Mouse (Mus musculus) limb, embryonic 11.5 days (tissue): ENCODE data around the gene Ltc4s. TPM values are rescaled to one million over a fixed set of nuclear protein-coding genes. Genes with fewer than 3 reads are reported as not detected.
A peak's percentile ranks its signal among the peaks of the same experiment; 100 is the strongest.

Experiments
- ATAC-seq: fragments of 200-750 bp; cut with Nextera tagmentation; 2 replicates; pipeline ENCODE4 v1.8.0; 2017; ENCODE audit warnings: low read depth; ENCODE audit not compliant: insufficient number of reproducible peaks, low FRiP score, low TSS enrichment
- DNase-seq: peaks from one replicate; pipeline ENCODE4 v3.0.0-alpha.2; 2015; ENCODE audit warnings: low spot score
- H3K27ac ChIP-seq: fragments of 300-500 bp; sonication (generic); replicated peaks from 2 replicates; pipeline ENCODE4 v1.5.1; 2014; ENCODE audit warnings: low read depth, mild to moderate bottlenecking, low read length
- H3K27me3 ChIP-seq: fragments of 300-500 bp; sonication (generic); 2 replicates; pipeline ENCODE4 v1.6.1; 2014; ENCODE audit warnings: mild to moderate bottlenecking, low read length, mixed read lengths; ENCODE audit not compliant: control insufficient read depth, insufficient read depth
- H3K36me3 ChIP-seq: fragments of 300-500 bp; sonication (generic); 2 replicates; pipeline ENCODE4 v1.6.1; 2014; ENCODE audit warnings: mild to moderate bottlenecking, low read length, moderate library complexity, mixed read lengths; ENCODE audit not compliant: control insufficient read depth, insufficient read depth
- H3K4me1 ChIP-seq: fragments of 300-500 bp; sonication (generic); 2 replicates; pipeline ENCODE4 v1.6.1; 2014; ENCODE audit warnings: low read length, mixed read lengths; ENCODE audit not compliant: control insufficient read depth, insufficient read depth
- H3K4me2 ChIP-seq: fragments of 300-500 bp; sonication (generic); 2 replicates; pipeline ENCODE4 v1.6.1; 2014; ENCODE audit warnings: low read depth, mild to moderate bottlenecking, moderate library complexity; ENCODE audit not compliant: severe bottlenecking
- H3K4me3 ChIP-seq: fragments of 300-500 bp; sonication (generic); 2 replicates; pipeline ENCODE4 v1.5.1; 2014; ENCODE audit warnings: low read depth, low read length
- H3K9ac ChIP-seq: fragments of 300-500 bp; sonication (generic); 2 replicates; pipeline ENCODE4 v1.6.1; 2014; ENCODE audit warnings: mild to moderate bottlenecking, low read length
- H3K9me3 ChIP-seq: fragments of 300-500 bp; sonication (generic); 2 replicates; pipeline ENCODE4 v1.6.1; 2016; ENCODE audit warnings: low read length; ENCODE audit not compliant: control insufficient read depth
- WGBS: fragments of 180-500 bp; shearing (Covaris S2); extraction: QIAGEN DNeasy Blood & Tissue Kit; methylation state at CpG from one replicate; pipeline ENCODE4 v1.1.7; 2014; 5-methylcytosine and 5-hydroxymethylcytosine counted together
- polyA plus RNA-seq: library from polyadenylated mRNA; unstranded; fragments of >200 nt; fragmentation: Nextera tagmentation; extraction: Ambion mirVana; gene quantifications from 2 replicates; pipeline ENCODE4 v1.2.1, GENCODE M21; 2014

Gene Ltc4s
- polyA plus RNA-seq, 1 experiment from 2014 or later = 0.57 TPM

DNA sequence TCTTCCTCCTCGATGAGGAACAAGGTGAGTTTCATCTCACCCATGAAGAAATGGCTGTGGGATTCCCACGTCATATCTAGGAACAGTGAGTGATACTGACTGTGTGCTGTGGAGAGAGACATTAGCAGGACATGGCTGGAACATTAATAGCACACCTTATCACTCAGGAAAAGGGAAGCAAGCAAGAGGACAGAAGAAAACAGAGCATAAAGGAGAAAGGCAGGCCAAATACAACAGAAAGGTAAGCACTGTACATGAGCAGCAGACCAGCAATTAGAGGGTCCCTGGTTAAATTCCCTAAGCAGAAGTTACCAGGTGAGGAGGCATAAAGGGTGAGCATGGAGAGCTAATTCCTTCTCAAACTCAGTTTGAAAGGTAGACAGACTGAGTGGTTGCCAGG is 36.7 kb upstream of the Ltc4s start:
- Histone ChIP-seq H3K4me1 (no peaks in the 10 kb centered on the region), H3K27me3 (no peaks in the 10 kb centered on the region), H3K9ac (no peak overlapping the region), H3K9me3 (no peaks in the 10 kb centered on the region), H3K4me3 (no peak overlapping the region), H3K4me2 (no peak overlapping the region), H3K36me3 (peaks cover 4% of the 10 kb centered on the region; the same call in 1 of the 2 replicates), H3K27ac (no peak overlapping the region)
- ATAC-seq (no peak), DNase-seq (no peak)
- WGBS = 95% methylated on average over 2 of the region's 2 CpGs

DNA sequence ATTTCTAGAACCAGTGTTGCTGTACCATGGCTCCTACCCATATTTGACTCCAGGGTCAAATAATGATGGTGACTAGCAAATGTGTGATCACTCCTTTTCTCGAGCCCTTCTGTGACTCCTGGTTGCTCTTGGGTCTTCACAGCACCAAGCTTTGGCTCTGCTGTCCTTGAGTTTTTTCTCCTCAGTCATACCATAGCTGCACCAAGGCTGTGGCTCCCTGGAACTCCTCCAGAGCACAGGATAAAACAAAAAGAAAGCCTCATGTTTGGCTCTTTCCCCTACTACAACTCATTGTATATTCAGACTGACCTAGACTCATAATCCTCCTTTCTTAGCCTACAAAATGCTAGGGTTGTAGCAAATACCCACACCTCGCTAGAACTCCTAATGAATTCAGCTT is 34.4 kb upstream of the Ltc4s start:
- 90% methylated on average over 2 of the region's 2 CpGs for WGBS
- DNase-seq = no peak
- H3K36me3 ChIP-seq = peaks cover 4% of the 10 kb centered on the region

DNA sequence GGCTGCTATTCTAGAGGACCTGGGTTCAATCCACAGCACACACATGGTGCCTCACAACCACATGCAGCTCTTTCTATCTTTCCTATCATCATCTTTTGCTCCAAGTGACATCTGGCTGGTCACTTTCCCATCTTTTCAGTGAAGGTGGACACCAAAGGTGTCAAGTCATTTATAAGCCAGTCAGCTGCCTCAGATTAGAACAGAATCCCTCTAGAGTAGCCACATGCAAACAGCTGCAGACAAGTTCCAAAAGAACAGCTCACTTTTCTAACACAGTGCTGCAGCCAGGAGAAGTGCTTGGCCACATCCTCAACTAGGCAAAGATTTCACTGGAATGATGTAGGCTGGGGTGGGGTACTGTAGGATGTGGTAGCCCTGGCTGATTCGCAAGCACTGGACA is 31.5 kb upstream of the Ltc4s start:
- WGBS = 100% methylated on average over 1 of the region's 1 CpGs
- Histone ChIP-seq H3K4me2 (no peak overlapping the region), H3K27me3 (no peaks in the 10 kb centered on the region), H3K27ac (no peak overlapping the region), H3K4me3 (no peak overlapping the region), H3K9ac (no peak overlapping the region), H3K4me1 (no peaks in the 10 kb centered on the region), H3K9me3 (no peaks in the 10 kb centered on the region), H3K36me3 (peaks cover 16% of the 10 kb centered on the region)
- no peak for ATAC-seq
- no peak for DNase-seq

More for the DNA sequence above, 34.4 kb upstream of the Ltc4s start:
- no peak overlapping the region for H3K9ac ChIP-seq
- no peaks in the 10 kb centered on the region for H3K27me3 ChIP-seq
- H3K9me3 ChIP-seq = no peaks in the 10 kb centered on the region
- no peak for ATAC-seq
- no peak overlapping the region for H3K4me2 ChIP-seq
- no peaks in the 10 kb centered on the region for H3K4me1 ChIP-seq
- no peak overlapping the region for H3K27ac ChIP-seq
- H3K4me3 ChIP-seq = no peak overlapping the region

DNA sequence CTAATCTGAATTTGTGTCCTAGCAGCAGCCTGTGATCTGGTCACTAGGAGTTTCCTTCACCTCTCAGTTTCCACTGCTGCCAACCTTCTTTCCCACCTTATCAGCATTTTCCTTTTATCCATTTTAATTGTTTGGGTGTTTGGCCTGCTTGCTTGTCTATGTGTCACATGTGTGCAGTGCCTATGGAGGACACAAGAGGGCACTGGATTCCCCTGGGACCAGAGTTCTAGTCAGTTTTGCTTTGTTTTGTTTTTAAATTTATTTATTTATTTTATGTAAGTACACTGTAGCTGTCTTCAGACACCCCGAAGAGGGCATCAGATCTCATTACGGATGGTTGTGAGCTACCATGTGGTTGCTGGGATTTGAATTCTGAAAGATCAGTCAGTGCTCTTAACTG is 30.7 kb upstream of the Ltc4s start:
- WGBS = 92% methylated on average over 2 of the region's 2 CpGs
- no peaks in the 10 kb centered on the region for H3K27me3 ChIP-seq
- DNase-seq = peak; percentile 37
- no peaks in the 10 kb centered on the region for H3K4me1 ChIP-seq
- H3K9ac ChIP-seq = no peak overlapping the region
- no peak for ATAC-seq
- H3K9me3 ChIP-seq = no peaks in the 10 kb centered on the region
- H3K36me3 ChIP-seq = peaks cover 19% of the 10 kb centered on the region
- no peak overlapping the region for H3K27ac ChIP-seq
- no peak overlapping the region for H3K4me2 ChIP-seq
- H3K4me3 ChIP-seq = no peak overlapping the region

DNA sequence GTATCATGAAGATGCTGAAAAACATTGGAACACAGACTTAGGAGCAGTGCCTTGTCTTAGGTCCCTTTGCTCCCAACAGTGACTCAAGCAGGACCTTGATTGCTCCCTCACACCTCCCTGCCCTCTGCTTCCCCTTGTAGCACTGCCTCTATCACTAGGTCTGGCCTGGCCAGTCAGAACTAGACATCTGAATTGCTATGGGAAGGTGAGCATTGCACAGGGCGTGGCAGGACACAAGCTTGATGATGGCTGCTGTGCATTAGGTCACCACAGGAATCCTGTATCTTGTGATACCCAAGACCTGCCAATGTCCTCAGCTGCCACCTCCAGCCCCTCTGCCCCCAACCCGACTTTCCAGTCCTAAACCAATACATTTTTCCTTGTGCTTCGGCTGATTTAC is 28.6 kb upstream of the Ltc4s start:
- Histone ChIP-seq H3K4me2 (no peak overlapping the region), H3K9me3 (no peaks in the 10 kb centered on the region), H3K27ac (no peak overlapping the region), H3K4me1 (no peaks in the 10 kb centered on the region), H3K27me3 (no peaks in the 10 kb centered on the region), H3K36me3 (peaks cover 29% of the 10 kb centered on the region), H3K4me3 (no peak overlapping the region), H3K9ac (no peak overlapping the region)
- ATAC-seq = no peak
- DNase-seq = no peak
- 91% methylated on average over 3 of the region's 3 CpGs for WGBS

DNA sequence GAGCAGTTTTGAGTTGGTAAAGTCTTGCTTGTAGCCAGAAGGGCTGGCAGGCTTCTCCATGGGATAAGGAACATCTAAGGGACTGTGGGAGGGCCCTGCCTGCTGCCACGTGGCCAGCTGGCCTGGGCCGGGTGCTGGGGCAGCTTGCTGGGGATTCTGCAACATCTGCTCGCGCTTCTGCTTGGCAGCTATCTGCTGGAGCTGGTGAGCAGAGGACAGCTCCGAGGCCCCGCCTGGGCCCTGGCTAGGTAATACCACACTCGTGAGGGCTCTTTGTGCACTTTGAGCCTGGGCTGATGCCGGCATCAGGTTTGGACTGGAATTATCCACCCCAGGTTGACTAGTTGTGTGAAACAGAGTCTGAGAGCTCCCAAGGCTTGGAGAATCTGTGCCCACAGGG is 27.5 kb upstream of the Ltc4s start:
- H3K27ac ChIP-seq = no peak overlapping the region
- no peaks in the 10 kb centered on the region for H3K4me1 ChIP-seq
- no peaks in the 10 kb centered on the region for H3K27me3 ChIP-seq
- H3K36me3 ChIP-seq = peaks cover 33% of the 10 kb centered on the region
- H3K4me3 ChIP-seq = no peak overlapping the region
- H3K9ac ChIP-seq = no peak overlapping the region
- H3K9me3 ChIP-seq = no peaks in the 10 kb centered on the region
- DNase-seq = no peak
- no peak for ATAC-seq
- 85% methylated on average over 8 of the region's 8 CpGs for WGBS
- no peak overlapping the region for H3K4me2 ChIP-seq

DNA sequence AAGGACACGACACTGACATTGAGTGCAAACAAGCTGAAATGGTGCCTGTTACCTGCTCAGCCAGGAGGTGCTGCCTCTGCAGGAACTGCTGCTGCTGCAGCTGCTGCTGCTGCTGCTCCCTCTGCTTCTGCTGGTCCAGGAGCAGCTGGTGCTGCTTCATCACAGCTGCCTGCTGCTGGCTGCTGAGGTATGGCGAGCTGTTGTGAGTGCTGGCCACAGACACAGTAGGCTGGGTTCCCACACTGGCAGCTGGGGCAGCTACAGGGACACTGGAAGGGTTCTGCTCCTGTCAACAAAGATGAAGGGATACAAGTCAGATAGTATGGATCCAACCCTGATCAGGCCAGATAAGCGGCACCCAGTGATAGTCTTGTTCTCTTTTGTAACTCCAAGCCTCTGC is 24.8 kb upstream of the Ltc4s start:
- DNase-seq (no peak), ATAC-seq (no peak)
- no peak overlapping the region for H3K27ac ChIP-seq
- no peaks in the 10 kb centered on the region for H3K27me3 ChIP-seq
- peaks cover 43% of the 10 kb centered on the region for H3K36me3 ChIP-seq
- H3K9me3 ChIP-seq = no peaks in the 10 kb centered on the region
- no peak overlapping the region for H3K4me2 ChIP-seq
- WGBS = 91% methylated on average over 3 of the region's 3 CpGs
- no peak overlapping the region for H3K9ac ChIP-seq
- no peak overlapping the region for H3K4me3 ChIP-seq
- no peaks in the 10 kb centered on the region for H3K4me1 ChIP-seq

DNA sequence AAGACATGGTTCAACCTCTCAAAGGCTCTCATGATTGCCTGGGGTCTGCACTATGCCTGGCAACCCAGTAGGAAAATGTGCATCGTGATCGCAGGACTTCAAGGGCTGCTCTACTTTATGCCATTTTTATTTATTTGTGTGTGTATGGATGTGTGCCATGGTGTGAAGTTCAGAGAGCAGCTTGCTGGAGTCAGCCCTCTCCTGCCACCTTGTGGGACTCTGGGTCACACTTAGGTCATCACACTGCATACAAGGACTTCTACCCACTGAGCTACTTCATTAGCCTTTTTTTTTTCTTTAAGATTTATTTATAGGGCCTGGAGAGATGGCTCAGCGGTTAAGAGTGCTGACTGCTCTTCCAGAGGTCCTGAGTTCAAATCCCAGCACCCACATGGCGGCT is 23.6 kb upstream of the Ltc4s start:
- Histone ChIP-seq H3K4me3 (no peak overlapping the region), H3K4me2 (no peak overlapping the region), H3K27me3 (no peaks in the 10 kb centered on the region), H3K27ac (no peak overlapping the region), H3K9ac (no peak overlapping the region), H3K4me1 (no peaks in the 10 kb centered on the region), H3K36me3 (peaks cover 48% of the 10 kb centered on the region), H3K9me3 (no peaks in the 10 kb centered on the region)
- 92% methylated on average over 4 of the region's 4 CpGs for WGBS
- ATAC-seq = no peak
- no peak for DNase-seq

DNA sequence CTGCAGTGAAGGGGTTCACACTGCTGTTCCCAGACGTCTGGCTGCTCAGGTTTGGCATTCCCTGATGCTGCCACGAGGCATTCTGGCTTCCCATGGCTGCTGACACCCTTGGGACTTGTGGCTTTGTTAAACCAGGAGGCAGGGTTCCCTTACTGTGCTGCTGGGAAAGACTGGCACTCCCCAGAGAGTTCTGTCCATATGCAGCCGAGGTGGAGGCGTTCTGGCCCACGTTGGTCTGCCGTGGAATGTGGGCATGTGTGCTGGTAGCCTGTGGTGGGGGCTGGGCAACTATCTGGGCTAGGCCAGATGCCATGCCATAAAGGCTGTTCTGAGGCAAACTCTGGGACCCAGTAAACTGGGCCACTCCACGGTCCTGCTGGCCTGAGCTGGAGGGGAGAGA is 19.9 kb upstream of the Ltc4s start:
- H3K27ac ChIP-seq = no peak overlapping the region
- H3K9me3 ChIP-seq = no peaks in the 10 kb centered on the region
- H3K4me2 ChIP-seq = no peak overlapping the region
- no peak overlapping the region for H3K9ac ChIP-seq
- H3K4me1 ChIP-seq = no peaks in the 10 kb centered on the region
- ATAC-seq (no peak), DNase-seq (no peak)
- no peaks in the 10 kb centered on the region for H3K27me3 ChIP-seq
- no peak overlapping the region for H3K4me3 ChIP-seq
- 94% methylated on average over 7 of the region's 7 CpGs for WGBS
- H3K36me3 ChIP-seq = peaks cover 31% of the 10 kb centered on the region
